Mouse (Mus musculus): ENCODE measurements around the gene Pbx4. TPM values are rescaled to one million over a fixed set of nuclear protein-coding genes. Genes with fewer than 3 reads are reported as not detected.

The Pbx4 gene
- total RNA-seq, 1 experiment = 5.2 TPM

- H3K4me1 ChIP-seq (ENCODE audit: control insufficient read depth in 2 of 2, insufficient read depth in 2 of 2, low read length in 2 of 2, poor library complexity in 1 of 2) = peaks cover 0 to 2% of the 10 kb centered on the region in 2 experiments; a peak in 1 of 4 replicates
- H3K9me3 ChIP-seq (ENCODE audit: control insufficient read depth, insufficient read depth, low read depth, low read length) = no peaks in the 10 kb centered on the region
- H3K4me3 ChIP-seq (ENCODE audit: insufficient read depth in 1 of 2, low read depth in 1 of 2, low read length in 2 of 2, poor library complexity in 1 of 2, severe bottlenecking in 1 of 2) = no peak overlapping the region
- H3K36me3 ChIP-seq (ENCODE audit: control insufficient read depth, insufficient read depth, low read length, poor library complexity, severe bottlenecking) = no peaks in the 10 kb centered on the region
- no peak overlapping the region for H3K27ac ChIP-seq (ENCODE audit: insufficient read depth, low read depth, low read length, poor library complexity, severe bottlenecking)
- DNase-seq (ENCODE audit: low read depth, low spot score) = no peak
- in situ Hi-C loops (cut with MboI; ENCODE audit: low sequenced_read_pairs in 2 of 2, unreplicated experiment in 2 of 2) = no loop called here
- H3K9ac ChIP-seq (ENCODE audit: insufficient read depth, low read depth, low read length, poor library complexity, severe bottlenecking) = no peak overlapping the region
- TF ChIP-seq MAFK (IDR thresholded peaks at IDR 0.05; ENCODE audit: insufficient read depth, low read depth, low read length) (no peak), CHD2 (IDR thresholded peaks at IDR 0.05; ENCODE audit: low read depth, low read length) (no peak), ZNF384 (IDR thresholded peaks at IDR 0.05; ENCODE audit: low read depth, low read length) (no peak), ZC3H11A (IDR thresholded peaks at IDR 0.05; ENCODE audit: borderline replicate concordance, low read depth, low read length) (no peak), HCFC1 (IDR thresholded peaks at IDR 0.05; ENCODE audit: borderline replicate concordance, insufficient read depth, low read length) (no peak)
Observed at GRCm38 (mm10) chr8:69863387-69864020, 31.2 kb downstream of the Pbx4 start.

GRCm38 (mm10) chr8:69864180-69864579 is 31.9 kb downstream of the Pbx4 start:
- no peak for DNase-seq (ENCODE audit: low read depth, low spot score)
- in situ Hi-C loops (cut with MboI; ENCODE audit: low sequenced_read_pairs in 2 of 2, unreplicated experiment in 2 of 2) = no loop called here
- Histone ChIP-seq H3K9ac (ENCODE audit: insufficient read depth, low read depth, low read length, poor library complexity, severe bottlenecking) (no peak overlapping the region), H3K4me3 (ENCODE audit: insufficient read depth in 1 of 2, low read depth in 1 of 2, low read length in 2 of 2, poor library complexity in 1 of 2, severe bottlenecking in 1 of 2) (no peak overlapping the region), H3K27ac (ENCODE audit: insufficient read depth, low read depth, low read length, poor library complexity, severe bottlenecking) (no peak overlapping the region), H3K36me3 (ENCODE audit: control insufficient read depth, insufficient read depth, low read length, poor library complexity, severe bottlenecking) (no peaks in the 10 kb centered on the region), H3K4me1 (ENCODE audit: control insufficient read depth in 2 of 2, insufficient read depth in 2 of 2, low read length in 2 of 2, poor library complexity in 1 of 2) (peaks cover 0 to 2% of the 10 kb centered on the region in 2 experiments; a peak in 1 of 4 replicates), H3K9me3 (ENCODE audit: control insufficient read depth, insufficient read depth, low read depth, low read length) (no peaks in the 10 kb centered on the region)
- TF ChIP-seq CHD2 (IDR thresholded peaks at IDR 0.05; ENCODE audit: low read depth, low read length) (no peak), MAFK (IDR thresholded peaks at IDR 0.05; ENCODE audit: insufficient read depth, low read depth, low read length) (no peak), ZC3H11A (IDR thresholded peaks at IDR 0.05; ENCODE audit: borderline replicate concordance, low read depth, low read length) (no peak), ZNF384 (IDR thresholded peaks at IDR 0.05; ENCODE audit: low read depth, low read length) (no peak), HCFC1 (IDR thresholded peaks at IDR 0.05; ENCODE audit: borderline replicate concordance, insufficient read depth, low read length) (no peak)

GRCm38 (mm10) chr8:69867696-69868326 is 35.5 kb downstream of the Pbx4 start:
- Histone ChIP-seq H3K36me3 (ENCODE audit: control insufficient read depth, insufficient read depth, low read length, poor library complexity, severe bottlenecking) (no peaks in the 10 kb centered on the region), H3K4me3 (ENCODE audit: insufficient read depth in 1 of 2, low read depth in 1 of 2, low read length in 2 of 2, poor library complexity in 1 of 2, severe bottlenecking in 1 of 2) (no peak overlapping the region), H3K27ac (ENCODE audit: insufficient read depth, low read depth, low read length, poor library complexity, severe bottlenecking) (no peak overlapping the region), H3K9ac (ENCODE audit: insufficient read depth, low read depth, low read length, poor library complexity, severe bottlenecking) (no peak overlapping the region), H3K9me3 (ENCODE audit: control insufficient read depth, insufficient read depth, low read depth, low read length) (no peaks in the 10 kb centered on the region), H3K4me1 (ENCODE audit: control insufficient read depth in 2 of 2, insufficient read depth in 2 of 2, low read length in 2 of 2, poor library complexity in 1 of 2) (no peaks in the 10 kb centered on the region)
- no peak for TF ChIP-seq HCFC1 (IDR thresholded peaks at IDR 0.05; ENCODE audit: borderline replicate concordance, insufficient read depth, low read length)
- in situ Hi-C loops (cut with MboI; ENCODE audit: low sequenced_read_pairs in 2 of 2, unreplicated experiment in 2 of 2) = no loop called here
- no peak for DNase-seq (ENCODE audit: low read depth, low spot score)

GRCm38 (mm10) chr8:69870003-69870765 is 37.9 kb downstream of the Pbx4 start:
- Histone ChIP-seq H3K4me1 (ENCODE audit: control insufficient read depth in 2 of 2, insufficient read depth in 2 of 2, low read length in 2 of 2, poor library complexity in 1 of 2) (no peaks in the 10 kb centered on the region), H3K27ac (ENCODE audit: insufficient read depth, low read depth, low read length, poor library complexity, severe bottlenecking) (no peak overlapping the region), H3K9ac (ENCODE audit: insufficient read depth, low read depth, low read length, poor library complexity, severe bottlenecking) (no peak overlapping the region), H3K36me3 (ENCODE audit: control insufficient read depth, insufficient read depth, low read length, poor library complexity, severe bottlenecking) (no peaks in the 10 kb centered on the region), H3K4me3 (ENCODE audit: insufficient read depth in 1 of 2, low read depth in 1 of 2, low read length in 2 of 2, poor library complexity in 1 of 2, severe bottlenecking in 1 of 2) (no peak overlapping the region), H3K9me3 (ENCODE audit: control insufficient read depth, insufficient read depth, low read depth, low read length) (no peaks in the 10 kb centered on the region)
- TF ChIP-seq ZC3H11A (IDR thresholded peaks at IDR 0.05; ENCODE audit: borderline replicate concordance, low read depth, low read length) = no peak
- TF ChIP-seq ZNF384 (IDR thresholded peaks at IDR 0.05; ENCODE audit: low read depth, low read length) = no peak
- no peak for TF ChIP-seq HCFC1 (IDR thresholded peaks at IDR 0.05; ENCODE audit: borderline replicate concordance, insufficient read depth, low read length)
- no peak for DNase-seq (ENCODE audit: low read depth, low spot score)
- in situ Hi-C loops (cut with MboI; ENCODE audit: low sequenced_read_pairs in 2 of 2, unreplicated experiment in 2 of 2) = loop anchor here in 1 of 2 experiments (10.0 kb wide), 1 partner anchor 545 kb away; no protein-coding TSS in a partner anchor
